Mouse (Mus musculus): Measurements from ENCODE around the gene Lyrm9.

GRCm38 (mm10) chr11:78793116-78793515, 33.3 kb upstream of the Lyrm9 start:
- TF ChIP-seq CTCF (IDR thresholded peaks at IDR 0.05; ENCODE audit: extremely low read depth, insufficient read depth, insufficient read length, insufficient replicate concordance) = no peak
- no peak for TF ChIP-seq POLR2A (IDR thresholded peaks at IDR 0.05; ENCODE audit: low read depth, low read length)

Data from spleen, adult 2 months (tissue).